Mouse (Mus musculus) kidney, adult 11 months (tissue): ENCODE measurements around the gene Tnni3k.

Experiments used
- DNase-seq: peaks from one replicate; pipeline ENCODE4 v3.0.0; 2022

Gene Tnni3k

DNA sequence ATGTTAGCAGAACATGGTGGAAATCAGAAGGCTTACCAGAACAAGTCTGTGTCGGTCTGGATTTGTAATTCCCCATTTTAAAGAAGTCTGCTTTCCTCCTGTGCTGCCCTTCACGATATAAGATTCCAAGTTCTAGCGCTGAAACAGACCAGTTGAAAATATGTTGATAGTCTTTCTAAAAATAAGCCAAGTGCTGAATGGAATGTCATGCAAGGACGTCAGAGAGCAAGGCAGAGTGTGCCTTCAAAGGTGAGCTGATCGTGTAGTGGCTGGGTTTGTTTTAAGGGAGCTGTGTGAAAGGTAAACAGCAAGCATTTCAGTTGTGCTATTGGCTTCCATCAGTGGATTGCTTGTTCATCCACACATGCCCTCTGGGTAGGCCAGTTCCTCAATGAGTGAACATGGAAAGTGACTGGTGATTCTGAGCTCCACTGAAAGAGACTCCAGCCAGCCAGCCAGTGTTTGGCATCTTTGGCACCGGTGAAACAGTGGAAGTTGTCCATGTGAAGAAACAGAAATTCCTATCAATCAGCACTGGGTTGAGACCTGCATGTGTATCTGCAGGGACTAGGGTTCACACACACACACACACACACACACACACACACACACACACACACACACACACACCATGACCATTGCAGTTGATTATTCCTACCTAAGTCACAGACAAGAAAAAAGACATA lies at the start of gene Tnni3k:
Tnni3k (minus strand) TSS at position 177 of the 686 bp plus-strand sequence.
- DNase-seq, result no peak

DNA sequence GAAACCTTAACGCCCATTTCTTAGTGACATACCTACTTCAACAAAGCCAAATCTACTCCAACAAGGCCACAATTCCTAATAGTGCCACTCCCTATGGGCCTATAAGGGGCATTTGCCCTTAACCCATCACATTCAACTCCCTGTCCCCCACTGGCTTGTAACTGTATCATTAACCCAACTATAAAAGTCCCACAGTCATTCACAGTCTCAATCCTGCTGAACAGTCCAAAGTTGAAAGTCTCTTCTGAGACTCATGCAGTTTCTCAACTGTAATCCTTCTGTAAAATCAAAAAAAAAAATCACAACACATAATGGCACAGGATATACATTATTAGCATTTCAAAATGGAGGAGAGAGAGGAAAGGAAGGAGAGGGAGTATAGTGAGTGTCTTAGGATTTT lies 44.1 kb upstream of the Tnni3k start:
- no peak for DNase-seq

DNA sequence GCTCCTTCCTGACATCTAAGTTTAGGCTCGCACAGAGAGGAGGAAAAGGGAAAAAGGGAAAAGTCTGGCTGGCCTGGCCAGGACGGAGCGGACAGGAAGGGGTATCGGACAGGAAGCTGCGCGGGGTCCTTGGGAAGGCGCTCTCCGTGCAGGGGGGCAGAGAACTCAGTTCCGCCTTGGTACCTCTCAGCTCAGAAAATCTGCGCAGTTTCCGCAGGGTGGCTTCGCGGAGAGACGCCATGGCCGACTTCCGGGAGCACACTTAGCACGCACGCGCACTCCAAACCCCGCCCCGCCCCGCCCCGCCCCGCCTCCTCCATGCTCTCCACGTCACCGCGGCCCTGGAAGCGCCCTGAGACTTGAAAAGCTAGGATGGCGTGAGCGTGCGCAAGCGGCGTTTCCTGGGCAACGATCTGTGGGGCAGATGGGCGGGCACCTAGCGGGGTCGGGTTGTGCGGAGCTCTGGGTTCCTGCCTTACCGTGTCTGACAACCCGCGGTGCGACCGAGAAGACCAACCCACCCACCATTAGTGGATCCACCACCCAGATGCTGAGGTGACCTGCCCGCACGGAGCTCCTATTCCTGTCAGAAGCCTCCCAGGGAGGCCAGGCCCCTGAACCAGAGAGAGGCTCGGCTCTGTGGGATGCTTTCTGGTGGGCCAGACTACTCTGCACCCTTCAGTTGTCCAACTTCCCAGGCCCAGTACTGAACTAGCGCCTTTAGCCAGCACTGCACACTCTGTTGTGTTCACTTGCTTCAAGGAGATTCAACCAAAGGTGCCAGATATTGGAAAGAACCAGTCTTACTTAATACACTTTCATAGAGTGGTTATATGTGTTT lies 38.1 kb upstream of the Tnni3k start, which contains the start of the genes Fpgt and Lrriq3:
Fpgt (minus strand) TSS at position 288 of the 841 bp plus-strand sequence.
Lrriq3 (plus strand) TSS at position 319 of the 841 bp plus-strand sequence.
- DNase-seq, result peak; percentile 91

DNA sequence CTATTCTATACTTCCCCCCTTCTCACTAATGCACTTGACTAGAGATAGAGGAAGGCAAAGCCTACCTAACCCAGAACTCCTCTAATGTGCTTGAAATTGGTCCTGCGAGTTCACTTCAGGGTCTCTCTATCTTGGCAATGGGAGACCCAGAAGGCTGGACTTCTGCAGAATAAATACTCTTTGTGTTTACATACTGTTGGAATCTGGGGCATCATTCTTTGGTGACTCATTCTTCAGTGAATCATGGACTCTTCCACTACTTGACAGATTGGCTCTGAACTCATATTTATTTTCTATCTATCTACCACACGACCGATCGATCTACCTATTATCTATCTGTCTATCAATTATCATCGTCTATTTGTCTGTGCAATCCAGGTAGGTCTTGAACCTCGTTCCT lies 36.9 kb upstream of the Tnni3k start:
- DNase-seq, result no peak

DNA sequence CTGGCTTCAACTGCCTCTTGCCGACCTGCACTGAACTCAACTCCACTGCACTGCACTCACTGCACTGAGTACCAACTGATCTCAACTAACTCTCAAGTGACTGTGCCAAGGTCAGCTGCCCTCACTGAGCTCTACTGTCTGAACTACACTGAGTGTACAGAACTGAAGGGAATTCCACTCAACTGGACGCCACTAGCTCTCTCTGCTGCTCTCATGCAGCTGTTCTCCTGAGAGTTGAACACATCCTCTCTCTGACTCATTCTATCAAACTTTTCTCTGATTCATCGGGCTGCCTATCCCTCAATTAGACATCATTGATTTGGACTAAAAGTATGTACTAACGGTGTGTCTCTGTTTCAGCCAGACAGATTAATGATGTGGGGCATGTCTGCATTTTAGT lies 22.7 kb upstream of the Tnni3k start:
- DNase-seq, result no peak

DNA sequence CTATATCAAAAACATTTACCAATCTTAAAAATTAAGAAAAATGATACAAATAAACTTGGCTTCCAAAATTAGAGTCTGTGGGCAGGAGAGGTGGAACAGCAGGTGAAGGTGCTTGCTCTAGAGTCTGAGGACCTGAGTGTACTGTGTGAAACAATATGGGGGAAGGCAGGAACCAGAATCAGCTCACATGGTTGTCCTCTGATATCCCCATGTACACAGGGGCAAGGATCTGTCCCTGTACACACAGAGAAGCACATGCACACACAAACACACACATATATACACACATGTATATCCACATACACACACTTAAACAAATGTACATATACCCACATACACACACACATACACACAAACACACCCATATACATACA lies 4.2 kb upstream of the Tnni3k start:
- DNase-seq, result no peak

DNA sequence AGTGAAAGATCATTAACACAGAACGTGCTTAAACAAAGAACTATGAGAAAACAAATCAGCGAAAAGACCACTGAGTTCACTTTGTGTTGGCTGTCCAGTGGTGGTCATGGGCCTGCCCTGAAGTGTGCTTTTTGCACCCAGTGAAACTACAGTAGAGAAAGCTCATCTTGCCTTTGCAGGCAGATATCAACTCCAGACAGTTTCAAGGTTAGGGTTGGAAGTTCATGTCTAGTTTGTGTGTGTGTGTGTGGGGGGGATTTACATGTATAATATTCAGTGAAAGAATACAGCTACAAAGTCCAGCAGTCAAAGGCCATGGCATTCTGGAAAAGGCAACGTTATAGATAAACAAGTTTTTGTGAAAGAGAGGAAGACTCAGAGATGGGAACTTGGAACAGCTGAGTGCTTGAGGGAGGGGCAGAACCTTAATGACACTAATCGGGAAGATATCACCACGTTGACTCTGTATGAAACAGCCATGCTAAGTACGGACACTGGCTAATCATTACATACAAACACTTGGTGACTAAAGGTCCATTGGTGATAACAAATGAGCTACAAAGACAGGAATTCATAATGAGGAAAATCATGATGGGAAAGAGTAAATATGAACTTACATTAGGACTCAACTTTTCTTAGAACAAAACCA lies 3.7 kb upstream of the Tnni3k start:
- no peak for DNase-seq

DNA sequence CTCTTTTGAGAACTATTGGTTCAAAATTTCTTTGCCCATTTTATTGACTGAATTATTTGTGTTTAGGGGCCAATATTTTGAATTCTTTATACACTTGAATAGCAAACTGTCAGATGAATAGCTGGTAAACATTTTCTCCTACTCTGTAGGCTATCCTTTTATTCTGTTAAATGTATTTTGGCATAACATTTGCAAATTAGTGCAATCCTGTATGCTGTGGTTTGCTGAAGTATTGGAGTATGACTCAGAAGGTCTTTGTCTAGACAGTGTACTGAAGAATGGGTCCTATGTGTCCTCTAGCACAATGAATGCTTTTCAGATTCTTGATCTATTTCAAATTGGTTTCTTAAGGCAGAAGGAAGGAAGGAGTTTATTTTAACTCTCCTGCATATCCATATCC lies 2.4 kb upstream of the Tnni3k start:
- no peak for DNase-seq

DNA sequence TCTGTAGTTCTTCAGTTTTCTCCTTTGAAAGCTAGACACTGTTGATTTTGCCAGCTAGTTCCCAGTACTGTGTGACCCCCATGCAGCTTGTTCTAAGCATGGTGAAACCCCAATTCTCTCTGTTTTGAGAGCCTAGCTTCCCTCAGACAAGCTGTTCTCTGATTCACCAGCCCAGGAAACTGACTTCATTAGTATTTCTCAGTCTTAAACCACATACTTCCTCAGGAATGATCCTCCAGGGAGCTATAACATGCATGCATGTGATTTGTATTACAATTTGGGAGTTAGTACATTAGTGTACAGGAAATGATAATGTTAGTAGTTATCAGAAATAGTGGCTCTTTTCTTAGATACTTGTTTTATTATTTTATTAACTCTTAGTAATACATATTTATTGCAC lies 1.4 kb upstream of the Tnni3k start:
- DNase-seq, result no peak

DNA sequence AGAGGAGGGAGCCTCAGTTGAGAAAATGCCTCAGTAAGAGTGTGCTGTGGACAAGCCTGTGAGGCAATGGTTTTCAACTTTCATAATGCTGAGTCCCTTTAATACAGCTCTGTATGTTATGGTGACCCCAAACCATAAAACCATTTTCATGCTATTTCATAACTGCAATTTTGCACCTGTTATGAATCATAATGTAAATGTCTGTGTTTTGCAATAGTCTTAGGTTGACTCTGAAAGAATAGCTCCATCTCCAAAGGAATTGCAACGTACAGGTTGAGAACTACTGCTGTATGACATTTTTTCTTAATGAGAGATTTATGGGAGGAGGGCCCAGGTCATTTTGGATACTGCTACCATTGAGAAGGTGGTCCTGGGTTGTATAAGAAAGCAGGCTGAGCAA lies 2.0 kb downstream of the Tnni3k start:
- no peak for DNase-seq

DNA sequence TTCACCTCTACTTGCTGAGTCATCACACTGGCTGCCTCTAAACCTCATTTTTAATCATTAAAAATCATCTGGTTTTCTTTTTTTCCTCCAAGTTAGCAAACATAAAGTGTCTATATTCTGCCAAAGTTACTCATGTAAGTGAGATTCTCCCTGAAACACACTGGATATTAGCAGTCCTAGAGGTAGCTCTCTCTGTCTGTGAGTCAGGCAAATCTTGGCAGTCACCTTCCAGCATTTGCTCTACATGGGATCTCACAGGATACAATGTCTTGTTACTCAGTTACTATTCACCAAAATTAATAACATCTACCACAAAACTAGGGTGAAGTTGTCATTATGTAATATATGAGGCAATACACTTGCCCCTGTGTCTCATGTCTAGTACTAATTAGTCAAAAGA lies 3.2 kb downstream of the Tnni3k start:
- DNase-seq, result no peak

DNA sequence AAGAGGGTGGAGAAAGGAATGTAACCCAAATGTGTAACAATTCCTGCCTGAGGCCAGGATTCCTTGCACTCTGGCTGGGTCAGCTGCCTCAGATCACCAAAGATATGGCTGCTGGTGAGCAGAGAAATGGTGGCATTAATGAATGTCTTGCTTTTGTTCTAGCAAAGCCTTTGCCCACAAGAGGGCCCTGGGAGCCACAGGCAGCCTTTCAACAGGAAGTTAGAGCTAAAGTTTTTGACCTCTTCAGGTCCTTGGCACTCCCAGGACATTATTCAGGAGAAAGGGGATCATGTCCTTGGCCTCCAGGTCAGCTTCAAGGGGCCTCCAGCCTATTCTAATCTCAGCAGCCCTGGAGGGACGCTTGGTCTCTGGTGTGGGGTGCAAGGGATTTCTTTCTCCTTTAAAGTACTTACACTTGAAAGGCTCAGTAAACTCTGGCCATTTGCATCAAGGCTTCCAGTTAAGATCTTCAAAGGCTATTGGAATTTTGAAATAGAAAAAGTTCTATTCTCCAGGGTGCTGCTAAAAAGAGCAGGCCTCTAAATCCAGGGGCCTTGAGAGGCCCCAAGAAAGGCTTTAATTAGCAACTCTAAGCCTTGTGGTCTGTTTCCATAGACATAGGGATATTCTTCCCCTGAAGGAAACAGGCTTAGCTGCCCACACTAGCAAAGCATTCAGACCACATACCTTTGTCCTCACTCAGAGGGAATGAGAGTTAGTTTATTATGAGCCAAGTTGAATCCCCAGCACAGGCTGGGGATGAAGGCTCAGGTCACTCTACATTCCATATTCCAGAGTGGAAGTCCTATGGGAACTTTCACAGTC lies 16.0 kb downstream of the Tnni3k start:
- DNase-seq, result no peak

DNA sequence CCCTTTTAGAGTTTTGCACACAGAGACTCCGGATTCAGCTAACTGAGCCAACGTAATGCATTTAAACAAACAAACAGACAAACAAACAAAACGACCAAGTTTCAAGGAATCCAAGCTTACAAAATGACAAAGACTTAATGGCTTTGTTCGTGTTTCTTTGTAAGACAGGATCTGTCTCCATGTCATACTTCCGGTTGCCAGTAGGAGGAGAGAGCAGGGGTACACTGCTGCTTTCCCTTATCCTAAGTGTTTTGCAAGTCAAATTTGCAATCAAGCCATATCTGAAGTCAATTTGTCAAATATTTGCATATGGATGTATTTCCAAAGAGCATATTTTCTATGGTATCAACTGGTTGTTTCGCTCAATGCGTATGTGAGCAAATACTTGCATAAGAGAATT lies 20.9 kb downstream of the Tnni3k start:
- no peak for DNase-seq

DNA sequence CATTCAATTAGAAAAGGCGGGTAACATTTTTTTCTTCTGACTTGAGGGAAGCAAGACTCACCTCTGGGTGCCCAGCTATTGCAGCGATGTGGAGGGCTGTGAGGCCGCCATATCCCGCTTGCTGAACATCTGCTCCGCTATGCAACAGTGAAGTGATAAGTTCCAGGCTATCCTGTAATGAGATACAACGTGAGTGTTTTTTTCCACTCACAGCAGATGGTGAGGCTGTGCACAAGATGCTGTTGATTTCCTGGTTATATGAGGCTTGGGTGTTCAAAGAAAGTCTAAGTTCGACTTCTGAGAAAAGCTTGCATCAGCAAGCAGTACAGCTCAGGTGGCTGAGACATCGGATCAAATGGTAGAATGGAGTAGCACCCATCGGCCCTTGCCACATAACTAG lies 25.0 kb downstream of the Tnni3k start:
- DNase-seq, result no peak

DNA sequence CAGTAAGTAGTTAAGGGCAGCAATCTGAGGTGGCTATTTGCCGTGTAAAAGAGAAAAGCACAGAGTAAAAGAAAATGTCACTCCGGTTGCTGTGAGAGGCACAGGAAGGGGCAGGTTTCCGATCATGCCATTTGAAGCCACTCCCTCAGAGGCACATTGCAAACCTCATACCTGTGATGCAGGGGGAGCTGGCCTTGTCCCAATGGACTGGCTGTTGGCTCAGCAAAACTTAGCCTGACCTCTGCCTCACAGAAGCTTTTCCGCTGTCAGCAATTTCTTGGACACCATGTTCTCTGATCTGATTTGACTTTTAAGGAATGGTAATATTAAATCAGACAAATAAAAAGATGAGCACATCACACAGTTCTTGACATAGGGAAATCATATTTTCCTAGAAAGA lies 52.4 kb downstream of the Tnni3k start:
- peak; percentile 23 for DNase-seq

DNA sequence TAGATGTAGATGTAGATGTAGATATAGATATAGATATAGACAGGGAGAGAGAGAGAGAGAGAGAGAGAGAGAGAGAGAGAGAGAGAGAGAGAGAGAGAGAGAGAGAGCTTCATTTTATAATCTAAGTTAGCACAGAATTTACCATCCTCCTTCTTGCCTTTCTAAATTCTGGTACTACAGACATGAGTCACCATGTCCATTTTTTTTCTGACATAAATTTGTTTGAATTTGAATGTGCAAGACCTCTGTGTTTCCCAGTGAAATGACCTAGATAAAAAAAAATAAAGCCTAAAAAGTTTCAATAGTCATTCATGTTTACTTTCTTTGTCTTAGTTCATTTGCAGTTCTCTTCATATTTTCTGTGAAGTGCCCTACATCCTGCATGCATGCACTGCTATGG lies 54.2 kb downstream of the Tnni3k start:
- no peak for DNase-seq

DNA sequence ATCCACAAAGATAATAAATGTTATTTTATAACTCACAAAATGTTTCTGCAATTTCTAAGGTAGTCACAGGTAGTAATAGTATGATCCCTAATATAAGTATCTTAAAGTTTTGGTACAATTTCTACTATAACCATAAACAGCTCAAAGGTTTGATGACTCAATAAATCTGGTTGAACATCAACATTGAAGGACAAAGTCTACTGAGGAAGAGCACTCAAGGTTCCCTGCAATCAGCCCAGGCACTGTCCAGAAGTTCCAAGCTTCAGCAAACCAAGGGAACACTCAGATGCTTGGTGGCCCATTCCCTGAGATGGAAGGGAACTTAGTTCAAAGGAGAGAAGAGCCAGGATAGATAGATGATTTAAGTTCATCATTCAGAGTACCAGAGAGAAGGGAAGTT lies 62.5 kb downstream of the Tnni3k start:
- no peak for DNase-seq

DNA sequence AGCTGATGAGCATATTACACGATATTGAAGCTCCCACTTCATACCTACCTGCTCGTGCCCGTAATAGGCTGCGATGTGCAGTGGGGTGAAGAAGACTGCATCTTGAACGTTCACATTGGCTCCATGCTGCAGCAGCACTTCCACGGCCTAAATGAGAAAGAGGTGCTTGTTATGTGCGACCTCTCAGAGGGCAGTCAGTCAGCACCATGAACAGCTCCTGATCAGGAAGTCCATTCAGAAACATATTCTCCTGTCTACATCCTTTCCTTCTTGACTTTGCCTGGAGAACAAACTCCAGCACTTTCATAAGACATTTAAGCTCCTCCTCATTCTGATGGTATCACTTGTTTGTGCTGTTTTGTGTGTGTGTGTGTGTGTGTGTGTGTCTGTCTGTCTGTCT lies 76.1 kb downstream of the Tnni3k start:
- no peak for DNase-seq

DNA sequence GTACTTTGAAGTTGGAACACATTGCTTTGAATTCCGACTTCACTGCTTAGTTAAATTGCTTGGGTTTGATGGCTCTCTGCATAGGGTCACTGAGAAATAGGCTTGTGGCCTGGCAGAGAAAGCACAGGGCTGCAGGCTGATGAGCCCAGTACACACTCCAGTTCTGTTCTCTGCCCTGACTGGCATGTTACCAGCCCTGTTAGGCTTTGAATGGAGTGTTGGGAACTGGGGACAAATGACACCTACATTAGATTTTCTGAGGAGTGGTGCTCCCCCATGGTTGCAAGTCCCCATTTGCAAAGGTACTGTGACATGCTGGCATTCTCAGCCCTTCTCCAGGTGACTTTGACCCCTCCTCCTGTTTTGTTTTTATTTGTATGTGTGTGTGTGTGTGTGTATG lies 83.6 kb downstream of the Tnni3k start:
- no peak for DNase-seq

DNA sequence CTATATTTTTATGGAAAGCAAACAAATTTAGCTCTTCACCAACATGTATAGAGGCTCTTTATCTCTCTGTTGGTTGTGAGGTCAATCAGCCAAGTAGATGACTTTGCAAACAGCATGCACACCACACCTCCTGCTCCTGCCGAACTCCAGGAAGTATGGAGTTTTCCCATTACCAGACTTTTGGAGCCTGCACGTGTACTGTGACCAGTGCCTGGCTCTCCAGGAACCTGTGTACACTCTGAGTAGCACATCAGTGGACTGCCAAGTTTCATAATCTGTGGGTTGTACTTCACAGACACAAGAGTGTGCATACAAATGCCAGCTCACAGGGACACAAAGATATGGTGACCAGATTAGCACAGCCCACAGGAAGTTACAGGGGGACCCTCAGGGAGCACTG lies 84.2 kb downstream of the Tnni3k start:
- no peak for DNase-seq

DNA sequence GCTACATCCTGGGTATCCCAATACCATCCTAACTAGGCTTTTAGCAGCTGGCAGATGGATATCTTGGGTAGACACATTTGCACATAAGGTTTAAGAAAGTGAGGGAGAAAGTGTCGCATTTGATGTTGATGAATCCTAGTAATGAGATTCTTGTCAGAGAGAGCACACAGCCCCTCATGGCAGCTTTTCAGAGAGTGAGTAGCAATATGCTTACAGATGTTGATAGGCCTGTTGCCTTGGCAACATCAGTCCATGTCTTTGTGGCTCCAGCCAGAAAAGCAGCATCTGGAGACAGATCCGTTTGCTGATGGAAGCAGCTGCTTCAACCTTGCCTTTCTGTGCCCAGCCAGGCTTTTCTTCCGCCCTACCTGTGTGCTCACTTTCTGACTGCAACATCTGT lies 93.9 kb downstream of the Tnni3k start:
- DNase-seq, result no peak

DNA sequence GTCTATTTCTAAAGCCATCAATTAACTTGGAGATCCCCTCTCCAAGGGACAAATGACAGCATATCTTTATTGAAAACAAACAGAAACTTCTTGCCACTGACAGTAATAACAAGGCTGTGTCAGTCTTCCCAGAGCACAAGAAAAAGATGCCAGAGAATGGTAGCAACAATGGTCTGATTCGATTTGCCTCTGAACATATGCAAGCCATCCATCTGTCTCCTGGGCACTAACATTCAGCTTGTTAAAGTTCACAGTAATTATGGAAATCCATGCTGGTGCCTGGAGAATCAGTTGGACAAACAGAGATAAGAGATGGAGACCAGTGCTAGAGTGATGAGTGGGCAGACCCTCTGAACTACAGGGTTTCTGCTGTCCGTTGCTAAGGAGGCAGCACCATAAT lies 102.1 kb downstream of the Tnni3k start:
- no peak for DNase-seq

DNA sequence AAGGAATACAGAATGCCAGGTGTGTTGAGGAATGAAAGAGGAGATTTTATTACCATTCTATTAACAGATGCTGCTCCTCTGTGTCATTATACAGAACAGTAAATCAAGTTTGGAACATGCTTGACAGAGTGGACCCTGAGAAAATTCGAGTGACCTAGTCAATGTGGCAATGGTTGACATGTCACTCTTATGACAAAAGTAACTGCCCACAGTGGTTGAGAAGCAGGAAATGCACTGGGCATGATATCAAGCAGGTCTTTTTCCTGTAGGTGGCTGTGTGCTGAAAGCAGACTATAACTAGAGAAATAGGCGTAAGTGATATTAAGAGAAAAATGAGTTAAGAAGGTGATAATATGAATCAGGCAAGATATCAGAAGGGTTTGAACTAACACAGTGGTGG lies 105.7 kb downstream of the Tnni3k start:
- no peak for DNase-seq
